Mouse (Mus musculus): ENCODE measurements at regions not wholly inside any gene's neighbourhood (a gene's known extent, or its start where the extent isn't known, plus 50 kb on each side); places are given as distances from the start of the nearest gene placed in this dataset.

DNA sequence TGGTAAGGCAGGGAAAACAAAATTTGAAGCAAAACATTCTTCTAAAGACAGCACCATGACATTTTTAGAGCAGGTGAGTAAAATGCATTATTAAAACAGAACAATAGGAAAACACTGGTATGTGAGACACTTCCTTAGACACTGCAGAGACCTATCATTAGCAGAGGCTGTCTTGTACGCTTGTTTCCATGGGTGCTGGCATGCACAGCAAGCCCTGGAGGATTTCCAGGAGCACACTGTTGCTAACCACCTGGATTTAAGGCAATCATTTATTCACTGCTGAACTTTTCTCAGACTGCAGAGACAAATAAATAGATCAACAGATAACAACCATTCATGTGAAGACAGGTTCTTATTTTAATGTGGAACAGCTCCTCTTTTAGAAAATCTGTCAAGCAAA, 127.7 kb downstream of the Pros1 start:
- Histone ChIP-seq H3K4me3 (ENCODE audit: low read depth, low read length) (no peak overlapping the region), H3K9me3 (ENCODE audit: control insufficient read depth, low read length) (no peaks in the 10 kb centered on the region), H3K27ac (ENCODE audit: low read depth) (no peak overlapping the region), H3K9ac (ENCODE audit: low read length) (no peak overlapping the region), H3K4me2 (ENCODE audit: low read length) (no peak overlapping the region), H3K36me3 (ENCODE audit: control insufficient read depth, insufficient read depth, low read length) (no peaks in the 10 kb centered on the region), H3K4me1 (replicated peaks; ENCODE audit: control insufficient read depth, insufficient read depth, low read length) (no peaks in the 10 kb centered on the region), H3K27me3 (replicated peaks; ENCODE audit: control insufficient read depth, insufficient read depth, low read length) (no peaks in the 10 kb centered on the region)
- 53% methylated on average over 1 of the region's 1 CpGs for WGBS
- no peak for DNase-seq (ENCODE audit: low spot score)
- no peak for ATAC-seq (replicated peaks; ENCODE audit: low FRiP score, low TSS enrichment, low read depth)

GRCm38 (mm10) chr16:62982558-62982957, 128.5 kb downstream of the Pros1 start:
- no peak overlapping the region for H3K9ac ChIP-seq (ENCODE audit: low read length)
- WGBS, result 60% methylated on average over 4 of the region's 4 CpGs
- H3K4me1 ChIP-seq (replicated peaks; ENCODE audit: control insufficient read depth, insufficient read depth, low read length), result no peaks in the 10 kb centered on the region
- H3K4me2 ChIP-seq (ENCODE audit: low read length), result no peak overlapping the region
- DNase-seq (ENCODE audit: low spot score) (no peak), ATAC-seq (replicated peaks; ENCODE audit: low FRiP score, low TSS enrichment, low read depth) (no peak)
- H3K27me3 ChIP-seq (replicated peaks; ENCODE audit: control insufficient read depth, insufficient read depth, low read length), result no peaks in the 10 kb centered on the region
- no peak overlapping the region for H3K27ac ChIP-seq (ENCODE audit: low read depth)
- H3K4me3 ChIP-seq (ENCODE audit: low read depth, low read length), result no peak overlapping the region
- H3K36me3 ChIP-seq (ENCODE audit: control insufficient read depth, insufficient read depth, low read length), result no peaks in the 10 kb centered on the region
- H3K9me3 ChIP-seq (ENCODE audit: control insufficient read depth, low read length), result no peaks in the 10 kb centered on the region

- no peak for ATAC-seq (replicated peaks; ENCODE audit: low FRiP score, low TSS enrichment, low read depth)
- H3K9ac ChIP-seq (ENCODE audit: low read length), result no peak overlapping the region
- H3K27me3 ChIP-seq (replicated peaks; ENCODE audit: control insufficient read depth, insufficient read depth, low read length), result no peaks in the 10 kb centered on the region
- no peaks in the 10 kb centered on the region for H3K4me1 ChIP-seq (replicated peaks; ENCODE audit: control insufficient read depth, insufficient read depth, low read length)
- H3K36me3 ChIP-seq (ENCODE audit: control insufficient read depth, insufficient read depth, low read length), result no peaks in the 10 kb centered on the region
- no peak for DNase-seq (ENCODE audit: low spot score)
- WGBS, result 85% methylated on average over 3 of the region's 3 CpGs
- H3K9me3 ChIP-seq (ENCODE audit: control insufficient read depth, low read length), result no peaks in the 10 kb centered on the region
- no peak overlapping the region for H3K4me2 ChIP-seq (ENCODE audit: low read length)
- H3K4me3 ChIP-seq (ENCODE audit: low read depth, low read length), result no peak overlapping the region
- no peak overlapping the region for H3K27ac ChIP-seq (ENCODE audit: low read depth)
These were observed 141.4 kb downstream of the Pros1 start for GRCm38 (mm10) chr16:62995555-62995954.

DNA sequence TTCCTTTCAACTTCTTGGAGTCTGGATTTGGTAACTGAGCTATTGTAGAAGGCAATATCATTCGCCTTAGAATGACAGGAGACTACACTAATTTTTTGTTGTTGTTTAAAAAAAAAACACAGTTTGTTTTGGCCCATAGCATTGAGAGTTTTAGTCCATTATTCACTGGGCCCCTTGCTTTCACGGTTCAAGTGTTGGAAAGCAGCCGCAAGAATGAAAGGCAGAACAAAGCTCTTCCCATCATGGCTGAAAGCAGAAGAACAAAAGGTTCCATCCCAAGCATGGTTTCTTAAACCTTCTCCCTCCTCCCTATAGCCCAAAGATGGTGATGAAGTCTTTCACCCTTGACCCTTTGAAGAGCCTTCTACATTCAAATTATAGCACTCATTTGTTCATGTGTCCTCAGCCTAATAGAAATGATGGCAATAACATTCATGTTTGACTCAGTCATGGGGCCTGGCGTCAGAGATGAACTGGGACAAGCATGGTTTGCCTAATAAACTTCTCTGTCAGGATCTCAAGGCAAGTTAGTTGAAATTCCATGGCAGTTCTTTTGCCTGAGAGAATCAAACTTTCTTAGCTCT, 157.1 kb downstream of the Pros1 start:
- Histone ChIP-seq H3K9me3 (ENCODE audit: control insufficient read depth, low read length) (no peaks in the 10 kb centered on the region), H3K4me3 (ENCODE audit: low read depth, low read length) (no peak overlapping the region), H3K36me3 (ENCODE audit: control insufficient read depth, insufficient read depth, low read length) (no peaks in the 10 kb centered on the region), H3K4me1 (replicated peaks; ENCODE audit: control insufficient read depth, insufficient read depth, low read length) (no peaks in the 10 kb centered on the region), H3K27me3 (replicated peaks; ENCODE audit: control insufficient read depth, insufficient read depth, low read length) (no peaks in the 10 kb centered on the region), H3K27ac (ENCODE audit: low read depth) (no peak overlapping the region), H3K4me2 (ENCODE audit: low read length) (no peak overlapping the region), H3K9ac (ENCODE audit: low read length) (no peak overlapping the region)
- 85% methylated on average over 4 of the region's 4 CpGs for WGBS
- no peak for ATAC-seq (replicated peaks; ENCODE audit: low FRiP score, low TSS enrichment, low read depth)
- no peak for DNase-seq (ENCODE audit: low spot score)

GRCm38 (mm10) chr16:63014453-63014852, 160.3 kb downstream of the Pros1 start:
- no peaks in the 10 kb centered on the region for H3K27me3 ChIP-seq (replicated peaks; ENCODE audit: control insufficient read depth, insufficient read depth, low read length)
- WGBS, result 34% methylated on average over 7 of the region's 7 CpGs
- no peak overlapping the region for H3K4me3 ChIP-seq (ENCODE audit: low read depth, low read length)
- no peak overlapping the region for H3K27ac ChIP-seq (ENCODE audit: low read depth)
- H3K4me2 ChIP-seq (ENCODE audit: low read length), result no peak overlapping the region
- no peak for ATAC-seq (replicated peaks; ENCODE audit: low FRiP score, low TSS enrichment, low read depth)
- no peak overlapping the region for H3K9ac ChIP-seq (ENCODE audit: low read length)
- no peaks in the 10 kb centered on the region for H3K4me1 ChIP-seq (replicated peaks; ENCODE audit: control insufficient read depth, insufficient read depth, low read length)
- H3K9me3 ChIP-seq (ENCODE audit: control insufficient read depth, low read length), result no peaks in the 10 kb centered on the region
- no peak for DNase-seq (ENCODE audit: low spot score)
- H3K36me3 ChIP-seq (ENCODE audit: control insufficient read depth, insufficient read depth, low read length), result no peaks in the 10 kb centered on the region

GRCm38 (mm10) chr16:63016144-63016543, 162.0 kb downstream of the Pros1 start:
- no peak for DNase-seq (ENCODE audit: low spot score)
- no peak overlapping the region for H3K9ac ChIP-seq (ENCODE audit: low read length)
- H3K9me3 ChIP-seq (ENCODE audit: control insufficient read depth, low read length), result no peaks in the 10 kb centered on the region
- no peak for ATAC-seq (replicated peaks; ENCODE audit: low FRiP score, low TSS enrichment, low read depth)
- no peaks in the 10 kb centered on the region for H3K36me3 ChIP-seq (ENCODE audit: control insufficient read depth, insufficient read depth, low read length)
- no peak overlapping the region for H3K27ac ChIP-seq (ENCODE audit: low read depth)
- H3K4me3 ChIP-seq (ENCODE audit: low read depth, low read length), result no peak overlapping the region
- no peaks in the 10 kb centered on the region for H3K4me1 ChIP-seq (replicated peaks; ENCODE audit: control insufficient read depth, insufficient read depth, low read length)
- 19% methylated on average over 1 of the region's 1 CpGs for WGBS
- H3K27me3 ChIP-seq (replicated peaks; ENCODE audit: control insufficient read depth, insufficient read depth, low read length), result no peaks in the 10 kb centered on the region
- H3K4me2 ChIP-seq (ENCODE audit: low read length), result no peak overlapping the region

GRCm38 (mm10) chr16:63016658-63017057, 162.6 kb downstream of the Pros1 start:
- Histone ChIP-seq H3K4me3 (ENCODE audit: low read depth, low read length) (no peak overlapping the region), H3K36me3 (ENCODE audit: control insufficient read depth, insufficient read depth, low read length) (no peaks in the 10 kb centered on the region), H3K4me2 (ENCODE audit: low read length) (no peak overlapping the region), H3K27ac (ENCODE audit: low read depth) (no peak overlapping the region), H3K4me1 (replicated peaks; ENCODE audit: control insufficient read depth, insufficient read depth, low read length) (no peaks in the 10 kb centered on the region), H3K27me3 (replicated peaks; ENCODE audit: control insufficient read depth, insufficient read depth, low read length) (no peaks in the 10 kb centered on the region), H3K9me3 (ENCODE audit: control insufficient read depth, low read length) (no peaks in the 10 kb centered on the region), H3K9ac (ENCODE audit: low read length) (no peak overlapping the region)
- no peak for DNase-seq (ENCODE audit: low spot score)
- ATAC-seq (replicated peaks; ENCODE audit: low FRiP score, low TSS enrichment, low read depth), result no peak
- 76% methylated on average over 2 of the region's 2 CpGs for WGBS

DNA sequence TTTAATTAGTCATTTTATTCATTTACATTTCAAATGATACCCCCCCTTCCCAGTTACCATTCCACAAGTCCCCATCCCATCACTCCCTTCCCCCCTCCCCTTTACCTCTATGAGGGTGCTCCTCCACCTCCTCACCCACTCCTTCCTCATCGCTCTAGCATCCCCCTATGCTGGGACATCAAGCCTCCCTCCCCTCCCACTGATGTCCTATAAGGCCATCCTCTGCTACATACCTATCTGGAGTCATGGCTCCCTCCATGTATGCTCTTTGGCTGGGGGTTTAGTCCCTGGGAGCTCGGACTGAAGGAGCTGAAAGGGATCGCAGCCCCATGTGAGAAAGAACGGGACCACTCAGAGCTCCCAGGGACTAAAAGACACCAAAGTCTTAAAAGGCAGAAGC, 176.3 kb downstream of the Pros1 start:
- Histone ChIP-seq H3K36me3 (ENCODE audit: control insufficient read depth, insufficient read depth, low read length) (no peaks in the 10 kb centered on the region), H3K27me3 (replicated peaks; ENCODE audit: control insufficient read depth, insufficient read depth, low read length) (no peaks in the 10 kb centered on the region), H3K27ac (ENCODE audit: low read depth) (no peak overlapping the region), H3K9ac (ENCODE audit: low read length) (no peak overlapping the region), H3K4me3 (ENCODE audit: low read depth, low read length) (no peak overlapping the region), H3K4me2 (ENCODE audit: low read length) (no peak overlapping the region), H3K4me1 (replicated peaks; ENCODE audit: control insufficient read depth, insufficient read depth, low read length) (no peaks in the 10 kb centered on the region), H3K9me3 (ENCODE audit: control insufficient read depth, low read length) (no peaks in the 10 kb centered on the region)
- WGBS, result 80% methylated on average over 4 of the region's 4 CpGs
- ATAC-seq (replicated peaks; ENCODE audit: low FRiP score, low TSS enrichment, low read depth), result no peak
- DNase-seq (ENCODE audit: low spot score), result no peak

- no peaks in the 10 kb centered on the region for H3K9me3 ChIP-seq (ENCODE audit: control insufficient read depth, low read length)
- H3K36me3 ChIP-seq (ENCODE audit: control insufficient read depth, insufficient read depth, low read length), result no peaks in the 10 kb centered on the region
- ATAC-seq (replicated peaks; ENCODE audit: low FRiP score, low TSS enrichment, low read depth), result no peak
- no peak overlapping the region for H3K27ac ChIP-seq (ENCODE audit: low read depth)
- H3K27me3 ChIP-seq (replicated peaks; ENCODE audit: control insufficient read depth, insufficient read depth, low read length), result no peaks in the 10 kb centered on the region
- 70% methylated on average over 5 of the region's 5 CpGs for WGBS
- no peak overlapping the region for H3K9ac ChIP-seq (ENCODE audit: low read length)
- DNase-seq (ENCODE audit: low spot score), result no peak
- H3K4me3 ChIP-seq (ENCODE audit: low read depth, low read length), result no peak overlapping the region
- no peaks in the 10 kb centered on the region for H3K4me1 ChIP-seq (replicated peaks; ENCODE audit: control insufficient read depth, insufficient read depth, low read length)
- no peak overlapping the region for H3K4me2 ChIP-seq (ENCODE audit: low read length)
These were observed 176.9 kb downstream of the Pros1 start for GRCm38 (mm10) chr16:63031035-63031434.

Data from intestine, embryonic 14.5 days (tissue).